Mouse (Mus musculus): ENCODE measurements around the gene Zfp36l1. TPM values are rescaled to one million over a fixed set of nuclear protein-coding genes. Genes with fewer than 3 reads are reported as not detected.

Gene Zfp36l1
- polyA plus RNA-seq, 1 experiment from 2014 or later, result 145 TPM

DNA sequence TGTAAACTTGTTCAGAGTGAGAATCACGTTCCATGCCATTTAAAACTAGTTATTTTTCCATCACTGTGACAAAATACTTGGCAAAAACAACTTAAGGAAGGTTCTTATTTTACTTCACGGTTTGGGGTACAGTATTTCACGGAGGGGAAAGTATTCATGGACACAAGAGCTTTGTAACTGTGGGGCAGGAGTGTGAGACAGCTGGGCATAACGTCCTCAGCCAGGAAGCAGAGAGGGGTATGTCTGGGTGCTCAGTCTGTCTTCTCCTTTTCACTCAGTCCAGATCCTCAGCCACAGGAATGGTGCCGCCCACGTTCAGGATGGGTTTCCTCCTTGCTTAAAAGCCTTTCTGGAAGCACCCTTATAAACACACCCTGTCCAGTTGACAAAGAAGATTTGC is 16.1 kb downstream of the Zfp36l1 start:
- H3K27me3 ChIP-seq (replicated peaks; ENCODE audit: control insufficient read depth, insufficient read depth, low read length), result no peaks in the 10 kb centered on the region
- WGBS, result 66% methylated on average over 6 of the region's 6 CpGs
- H3K4me2 ChIP-seq (ENCODE audit: low read depth, low read length), result no peak overlapping the region
- H3K9me3 ChIP-seq (ENCODE audit: control insufficient read depth, low read length), result no peaks in the 10 kb centered on the region
- no peak overlapping the region for H3K9ac ChIP-seq (ENCODE audit: low read depth, low read length)
- H3K4me1 ChIP-seq (ENCODE audit: control insufficient read depth, insufficient read depth, low read length), result peaks cover 9% of the 10 kb centered on the region
- no peak overlapping the region for H3K4me3 ChIP-seq (ENCODE audit: low read depth, low read length)
- no peak for DNase-seq (ENCODE audit: low spot score)
- H3K27ac ChIP-seq (replicated peaks; ENCODE audit: low read depth, low read length), result no peak overlapping the region
- no peak for ATAC-seq (ENCODE audit: low read depth)
- no peaks in the 10 kb centered on the region for H3K36me3 ChIP-seq (ENCODE audit: control insufficient read depth, insufficient read depth, low read length)

DNA sequence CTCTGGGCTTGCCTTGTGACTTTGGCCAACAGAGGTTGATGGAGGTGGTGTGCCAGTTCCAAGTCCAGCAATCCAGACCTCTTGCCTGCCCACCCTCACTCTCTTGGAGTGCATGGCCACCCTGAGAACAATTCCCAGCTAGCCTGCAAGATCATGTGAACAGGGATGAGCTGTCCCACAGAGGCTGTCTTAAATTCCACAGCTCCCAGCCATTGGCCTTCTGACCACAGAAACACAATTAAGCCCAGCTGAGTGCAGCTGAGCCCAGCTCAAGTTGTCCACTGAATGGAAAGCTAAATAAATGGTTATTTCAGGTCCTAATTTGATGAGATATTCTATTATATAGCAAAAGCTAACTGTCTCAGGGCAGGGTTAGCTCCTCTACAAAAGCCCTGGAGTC is 20.0 kb downstream of the Zfp36l1 start:
- Histone ChIP-seq H3K36me3 (ENCODE audit: control insufficient read depth, insufficient read depth, low read length) (no peaks in the 10 kb centered on the region), H3K27me3 (replicated peaks; ENCODE audit: control insufficient read depth, insufficient read depth, low read length) (no peaks in the 10 kb centered on the region), H3K9ac (ENCODE audit: low read depth, low read length) (no peak overlapping the region), H3K27ac (replicated peaks; ENCODE audit: low read depth, low read length) (no peak overlapping the region), H3K9me3 (ENCODE audit: control insufficient read depth, low read length) (no peaks in the 10 kb centered on the region), H3K4me3 (ENCODE audit: low read depth, low read length) (no peak overlapping the region), H3K4me2 (ENCODE audit: low read depth, low read length) (no peak overlapping the region), H3K4me1 (ENCODE audit: control insufficient read depth, insufficient read depth, low read length) (peaks cover 12% of the 10 kb centered on the region)
- ATAC-seq (ENCODE audit: low read depth), result no peak
- DNase-seq (ENCODE audit: low spot score), result no peak

DNA sequence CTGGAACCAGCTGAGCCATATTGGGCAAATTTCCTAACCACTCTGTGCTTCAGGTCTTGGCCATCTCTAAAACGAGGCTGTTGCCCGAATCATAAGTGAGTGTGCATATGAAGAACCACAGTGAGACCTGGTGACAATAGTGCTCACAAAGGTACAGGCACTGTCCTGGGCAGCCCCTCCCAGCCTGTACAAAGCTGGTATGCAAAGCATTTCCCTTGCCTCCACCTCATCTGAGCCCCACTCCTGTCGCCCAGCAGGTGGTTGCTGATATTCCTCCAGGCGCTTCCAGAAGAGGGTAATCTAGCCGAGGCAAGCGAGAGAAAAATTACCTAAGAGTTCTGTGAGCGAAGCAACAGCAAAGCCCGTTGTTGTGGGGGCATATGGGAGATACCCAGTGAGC is 21.7 kb downstream of the Zfp36l1 start:
- H3K4me2 ChIP-seq (ENCODE audit: low read depth, low read length), result peak overlapping the region; percentile 24; the same call in 1 of the 2 replicates
- H3K4me1 ChIP-seq (ENCODE audit: control insufficient read depth, insufficient read depth, low read length), result peaks cover 8% of the 10 kb centered on the region
- 26% methylated on average over 8 of the region's 8 CpGs for WGBS
- no peak overlapping the region for H3K4me3 ChIP-seq (ENCODE audit: low read depth, low read length)
- ATAC-seq (ENCODE audit: low read depth), result peak; percentile 63; the same call in 1 of the 2 replicates
- no peaks in the 10 kb centered on the region for H3K9me3 ChIP-seq (ENCODE audit: control insufficient read depth, low read length)
- no peaks in the 10 kb centered on the region for H3K27me3 ChIP-seq (replicated peaks; ENCODE audit: control insufficient read depth, insufficient read depth, low read length)
- H3K9ac ChIP-seq (ENCODE audit: low read depth, low read length), result no peak overlapping the region; the same call in 1 of the 2 replicates
- no peak overlapping the region for H3K27ac ChIP-seq (replicated peaks; ENCODE audit: low read depth, low read length)
- DNase-seq (ENCODE audit: low spot score), result no peak
- no peaks in the 10 kb centered on the region for H3K36me3 ChIP-seq (ENCODE audit: control insufficient read depth, insufficient read depth, low read length)

DNA sequence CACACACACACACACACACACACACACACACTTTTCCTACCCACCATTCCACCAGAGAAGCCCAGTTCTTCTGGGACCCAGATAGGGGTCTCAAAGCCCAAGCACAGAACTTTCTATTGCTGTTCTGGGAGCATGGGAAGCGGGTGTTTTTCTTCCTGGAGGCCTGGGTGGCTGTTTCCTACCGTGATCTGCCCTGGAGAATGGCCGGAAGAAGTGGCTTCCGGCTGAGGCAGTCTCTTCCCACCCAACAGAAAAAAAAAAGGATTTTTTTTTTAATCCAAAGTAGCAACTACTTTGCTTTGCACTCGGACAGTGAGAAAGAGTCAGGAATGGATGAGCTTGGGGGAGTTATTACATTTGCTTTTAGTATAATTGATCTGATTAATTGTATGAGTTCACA is 22.3 kb downstream of the Zfp36l1 start:
- whole genome bisulfite sequencing, result 64% methylated on average over 5 of the region's 5 CpGs
- no peak overlapping the region for H3K4me2 ChIP-seq (ENCODE audit: low read depth, low read length)
- peaks cover 8% of the 10 kb centered on the region for H3K4me1 ChIP-seq (ENCODE audit: control insufficient read depth, insufficient read depth, low read length)
- 0 out of 2 replicates have a peak overlapping the region, but pooled peaks have one; percentile 28 for H3K27ac ChIP-seq (replicated peaks; ENCODE audit: low read depth, low read length)
- ATAC-seq (ENCODE audit: low read depth) (no peak), DNase-seq (ENCODE audit: low spot score) (no peak)
- no peaks in the 10 kb centered on the region for H3K36me3 ChIP-seq (ENCODE audit: control insufficient read depth, insufficient read depth, low read length)
- H3K9ac ChIP-seq (ENCODE audit: low read depth, low read length), result no peak overlapping the region
- H3K9me3 ChIP-seq (ENCODE audit: control insufficient read depth, low read length), result no peaks in the 10 kb centered on the region
- no peak overlapping the region for H3K4me3 ChIP-seq (ENCODE audit: low read depth, low read length)
- no peaks in the 10 kb centered on the region for H3K27me3 ChIP-seq (replicated peaks; ENCODE audit: control insufficient read depth, insufficient read depth, low read length)

DNA sequence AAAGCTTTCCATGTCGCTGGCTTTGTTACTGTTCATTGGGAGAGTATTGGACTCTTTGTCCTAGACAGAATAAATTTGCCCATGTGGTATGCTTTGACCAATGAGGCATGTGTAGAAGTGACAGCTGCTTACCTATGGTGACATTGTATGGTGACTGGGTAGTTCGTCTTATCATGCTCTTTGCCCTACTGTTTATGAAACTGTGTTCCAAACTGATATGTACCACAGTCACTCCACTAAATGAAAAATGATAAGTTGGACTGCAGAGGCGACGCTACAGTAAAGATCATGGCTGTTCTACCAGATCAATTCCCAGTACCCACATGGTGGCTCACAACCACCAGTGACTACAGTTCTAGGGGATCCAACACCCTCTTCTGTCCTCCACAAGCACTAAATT is 24.7 kb downstream of the Zfp36l1 start:
- H3K4me3 ChIP-seq (ENCODE audit: low read depth, low read length), result no peak overlapping the region
- no peak for ATAC-seq (ENCODE audit: low read depth)
- H3K27ac ChIP-seq (replicated peaks; ENCODE audit: low read depth, low read length), result no peak overlapping the region
- peaks cover 19% of the 10 kb centered on the region for H3K4me1 ChIP-seq (ENCODE audit: control insufficient read depth, insufficient read depth, low read length)
- no peak overlapping the region for H3K9ac ChIP-seq (ENCODE audit: low read depth, low read length)
- DNase-seq (ENCODE audit: low spot score), result no peak
- H3K4me2 ChIP-seq (ENCODE audit: low read depth, low read length), result no peak overlapping the region
- H3K27me3 ChIP-seq (replicated peaks; ENCODE audit: control insufficient read depth, insufficient read depth, low read length), result no peaks in the 10 kb centered on the region
- WGBS, result 89% methylated on average over 4 of the region's 4 CpGs
- no peaks in the 10 kb centered on the region for H3K36me3 ChIP-seq (ENCODE audit: control insufficient read depth, insufficient read depth, low read length)
- no peaks in the 10 kb centered on the region for H3K9me3 ChIP-seq (ENCODE audit: control insufficient read depth, low read length)

DNA sequence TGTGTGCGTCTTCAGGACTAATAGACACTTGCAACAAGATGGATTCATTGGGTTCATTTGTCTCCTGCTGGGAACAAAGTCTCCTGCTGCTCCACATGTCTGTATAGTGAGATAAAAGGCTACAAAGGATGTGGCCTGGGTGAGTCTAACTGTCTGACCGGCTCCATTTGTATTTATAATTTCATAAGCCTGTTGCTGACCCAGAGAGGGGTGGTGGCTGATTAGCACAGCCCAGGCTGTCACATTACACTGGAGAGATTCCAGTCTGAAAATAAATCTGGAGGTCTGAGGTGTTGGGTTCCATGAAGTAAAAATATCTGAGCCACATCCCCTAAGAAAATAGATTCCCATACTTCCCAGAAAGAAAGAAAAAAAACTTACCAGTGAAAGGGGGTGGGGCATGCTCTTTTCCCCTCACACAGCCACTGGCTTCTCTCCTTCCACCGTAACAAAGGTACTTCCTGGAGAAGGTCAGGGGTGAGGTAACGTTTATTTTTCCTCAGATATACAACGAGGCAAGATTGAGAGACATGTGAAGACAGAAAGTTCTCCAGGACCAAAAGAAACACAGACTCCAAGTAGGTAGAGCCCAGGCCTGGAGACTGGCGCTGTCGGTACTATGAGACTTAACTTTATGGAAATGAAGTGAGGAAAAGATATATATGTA is 28.2 kb downstream of the Zfp36l1 start:
- Histone ChIP-seq H3K27me3 (replicated peaks; ENCODE audit: control insufficient read depth, insufficient read depth, low read length) (no peaks in the 10 kb centered on the region), H3K4me3 (ENCODE audit: low read depth, low read length) (no peak overlapping the region), H3K4me2 (ENCODE audit: low read depth, low read length) (no peak overlapping the region), H3K36me3 (ENCODE audit: control insufficient read depth, insufficient read depth, low read length) (no peaks in the 10 kb centered on the region), H3K4me1 (ENCODE audit: control insufficient read depth, insufficient read depth, low read length) (peaks cover 11% of the 10 kb centered on the region; the same call in 1 of the 2 replicates), H3K9me3 (ENCODE audit: control insufficient read depth, low read length) (no peaks in the 10 kb centered on the region), H3K27ac (replicated peaks; ENCODE audit: low read depth, low read length) (peak overlapping the region; percentile 13), H3K9ac (ENCODE audit: low read depth, low read length) (no peak overlapping the region)
- 43% methylated on average over 7 of the region's 7 CpGs for WGBS
- DNase-seq (ENCODE audit: low spot score) (no peak), ATAC-seq (ENCODE audit: low read depth) (0 out of 2 replicates have a peak, but pooled peaks have one; percentile 52)

DNA sequence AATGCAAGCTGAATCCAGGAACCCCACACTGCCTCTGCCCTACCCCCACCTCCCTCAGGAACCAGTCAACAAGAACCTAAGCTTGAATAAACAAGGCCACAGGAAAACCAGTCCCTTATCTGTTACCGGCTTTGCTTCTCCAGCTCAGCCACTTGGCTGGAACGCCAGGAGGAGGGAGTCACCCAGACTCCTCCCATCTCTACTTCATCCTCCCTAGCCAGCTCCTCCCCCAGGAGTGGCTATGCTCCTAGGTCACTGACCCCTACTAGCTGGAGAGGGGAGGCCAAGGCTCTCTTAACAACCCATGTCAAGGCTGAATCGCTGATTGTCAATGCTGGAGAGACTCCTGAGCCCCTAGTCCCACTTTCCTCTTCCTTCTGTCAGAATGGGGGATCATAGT is 28.9 kb downstream of the Zfp36l1 start:
- ATAC-seq (ENCODE audit: low read depth) (0 out of 2 replicates have a peak, but pooled peaks have one; percentile 71), DNase-seq (ENCODE audit: low spot score) (no peak)
- no peak overlapping the region for H3K4me2 ChIP-seq (ENCODE audit: low read depth, low read length)
- H3K4me3 ChIP-seq (ENCODE audit: low read depth, low read length), result no peak overlapping the region
- H3K9me3 ChIP-seq (ENCODE audit: control insufficient read depth, low read length), result no peaks in the 10 kb centered on the region
- WGBS, result 19% methylated on average over 3 of the region's 3 CpGs
- H3K4me1 ChIP-seq (ENCODE audit: control insufficient read depth, insufficient read depth, low read length), result peaks cover 11% of the 10 kb centered on the region; the same call in 1 of the 2 replicates
- H3K36me3 ChIP-seq (ENCODE audit: control insufficient read depth, insufficient read depth, low read length), result no peaks in the 10 kb centered on the region
- no peak overlapping the region for H3K9ac ChIP-seq (ENCODE audit: low read depth, low read length)
- peak overlapping the region; percentile 4; the same call in 1 of the 2 replicates for H3K27ac ChIP-seq (replicated peaks; ENCODE audit: low read depth, low read length)
- H3K27me3 ChIP-seq (replicated peaks; ENCODE audit: control insufficient read depth, insufficient read depth, low read length), result no peaks in the 10 kb centered on the region

DNA sequence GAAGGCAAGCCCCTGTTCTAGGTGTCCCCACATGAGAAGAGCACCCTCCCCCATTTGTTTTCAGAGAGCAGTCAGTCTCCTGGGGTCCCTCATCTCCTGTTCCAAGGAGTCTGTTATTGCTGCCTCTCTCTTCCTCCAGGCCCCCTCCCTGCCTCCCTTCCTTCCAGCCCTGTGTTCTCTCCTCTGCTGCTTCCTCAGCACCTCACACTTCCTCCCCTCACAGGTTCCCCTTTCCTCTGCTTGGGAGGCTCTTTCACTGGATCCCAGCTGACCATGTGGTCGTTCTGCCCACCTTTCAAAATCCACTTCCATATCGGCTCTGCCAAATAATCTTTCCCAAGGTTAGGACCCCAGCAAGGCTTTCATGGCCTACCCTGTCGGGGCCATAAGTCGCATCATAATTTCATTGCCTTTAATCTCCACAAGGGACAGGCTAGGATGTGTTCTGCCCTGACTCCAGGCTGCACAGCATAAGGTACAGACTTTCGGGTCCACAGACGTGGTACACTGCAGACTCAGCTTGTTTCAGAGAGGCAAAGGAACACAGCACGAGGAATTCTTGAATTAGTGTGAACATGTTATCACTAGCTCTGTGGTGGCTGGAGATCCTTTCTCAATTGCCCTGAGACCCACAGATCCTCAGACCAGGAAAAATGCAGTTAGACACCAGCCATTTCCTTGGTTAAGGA is 29.5 kb downstream of the Zfp36l1 start:
- H3K4me2 ChIP-seq (ENCODE audit: low read depth, low read length), result no peak overlapping the region
- WGBS, result 57% methylated on average over 7 of the region's 7 CpGs
- H3K4me3 ChIP-seq (ENCODE audit: low read depth, low read length), result no peak overlapping the region
- no peaks in the 10 kb centered on the region for H3K9me3 ChIP-seq (ENCODE audit: control insufficient read depth, low read length)
- no peaks in the 10 kb centered on the region for H3K36me3 ChIP-seq (ENCODE audit: control insufficient read depth, insufficient read depth, low read length)
- no peaks in the 10 kb centered on the region for H3K27me3 ChIP-seq (replicated peaks; ENCODE audit: control insufficient read depth, insufficient read depth, low read length)
- peaks cover 11% of the 10 kb centered on the region; the same call in 1 of the 2 replicates for H3K4me1 ChIP-seq (ENCODE audit: control insufficient read depth, insufficient read depth, low read length)
- H3K27ac ChIP-seq (replicated peaks; ENCODE audit: low read depth, low read length), result 0 out of 2 replicates have a peak overlapping the region, but pooled peaks have one; percentile 11
- H3K9ac ChIP-seq (ENCODE audit: low read depth, low read length), result no peak overlapping the region
- DNase-seq (ENCODE audit: low spot score) (no peak), ATAC-seq (ENCODE audit: low read depth) (no peak)
